Mouse (Mus musculus) left cerebral cortex, adult 18-20 months (tissue): ENCODE data around the gene Copg2. TPM values are rescaled to one million over a fixed set of nuclear protein-coding genes. Genes with fewer than 3 reads are reported as not detected.

Experiments
- DNase-seq, 2 experiments: peaks; one replicate each; pipeline ENCODE4 v3.0.0; 2021 to 2022; ENCODE audit warnings: low spot score in 2 of 2, mixed read lengths in 1 of 2
- long read RNA-seq, 2 experiments: library from polyadenylated mRNA; stranded (forward); transcript quantifications; one replicate each; pipeline ENCODE4 v2.0.0; 2021
- total RNA-seq, 2 experiments: library from RNA; stranded (reverse); gene quantifications; 2 replicates each; pipeline ENCODE4 v1.2.3; 2021

Gene Copg2
- 10 to 100 TPM; 73.9 to 81.6 TPM for total RNA-seq
- long read RNA-seq, experiment 1, transcript Copg2-201 (24 exons, 3,961 nt): major isoform, 12 of 17 reads
- long read RNA-seq, experiment 1, partial matches to known transcripts: 2 of 17 reads
- long read RNA-seq, experiment 1, other reads (novel, unspliced or antisense): 3 of 17 reads
- long read RNA-seq, experiment 2, transcript Copg2-201 (24 exons, 3,961 nt): major isoform, 10 of 15 reads
- long read RNA-seq, experiment 2, partial matches to known transcripts: 3 of 15 reads
- long read RNA-seq, experiment 2, other reads (novel, unspliced or antisense): 2 of 15 reads

- peak; percentile 90 to 97 for DNase-seq
Measured at GRCm38 (mm10) chr6:30896195-30896985, at the start of gene Copg2. TSS of gene Copg2 (minus strand) at chr6:30896794.

GRCm38 (mm10) chr6:30939264-30939663 is 42.7 kb upstream of the Copg2 start:
- DNase-seq: no peak

- DNase-seq: no peak
Measured at GRCm38 (mm10) chr6:30922821-30923220, 26.2 kb upstream of the Copg2 start.

GRCm38 (mm10) chr6:30921826-30922225 is 25.2 kb upstream of the Copg2 start:
- DNase-seq: no peak

- DNase-seq: peak; percentile 31 to 40
Measured at GRCm38 (mm10) chr6:30920834-30921675, 24.5 kb upstream of the Copg2 start.

GRCm38 (mm10) chr6:30915473-30915872 is 18.9 kb upstream of the Copg2 start, which contains the start of gene Tsga13:
TSS of gene Tsga13 (minus strand) at chr6:30915573.
- no peak for DNase-seq

GRCm38 (mm10) chr6:30907970-30908369 is 11.4 kb upstream of the Copg2 start:
- DNase-seq: peak; percentile 75 to 82

- DNase-seq: no peak
Measured at GRCm38 (mm10) chr6:30904911-30905310, 8.3 kb upstream of the Copg2 start.

- DNase-seq: no peak
Measured at GRCm38 (mm10) chr6:30904033-30904432, 7.4 kb upstream of the Copg2 start.

GRCm38 (mm10) chr6:30897520-30897919 is 926 bp upstream of the Copg2 start:
- DNase-seq: no peak

GRCm38 (mm10) chr6:30896986-30897327 is 363 bp upstream of the Copg2 start:
- no peak for DNase-seq

- peak in 1 of 2 experiments; percentile 4 for DNase-seq
Measured at GRCm38 (mm10) chr6:30895819-30896194, 787 bp downstream of the Copg2 start.

- DNase-seq: no peak
Measured at GRCm38 (mm10) chr6:30893081-30893480, 3.5 kb downstream of the Copg2 start.

- no peak for DNase-seq
Measured at GRCm38 (mm10) chr6:30891761-30892160, 4.8 kb downstream of the Copg2 start.

- no peak for DNase-seq
Measured at GRCm38 (mm10) chr6:30884856-30885255, 11.7 kb downstream of the Copg2 start.

GRCm38 (mm10) chr6:30883491-30883890 is 13.1 kb downstream of the Copg2 start:
- DNase-seq: no peak

GRCm38 (mm10) chr6:30876661-30877060 is 19.9 kb downstream of the Copg2 start:
- DNase-seq: no peak

- no peak for DNase-seq
Measured at GRCm38 (mm10) chr6:30866501-30866900, 30.1 kb downstream of the Copg2 start.

GRCm38 (mm10) chr6:30865031-30865678 is 31.4 kb downstream of the Copg2 start:
- DNase-seq: no peak

GRCm38 (mm10) chr6:30855956-30856355 is 40.6 kb downstream of the Copg2 start:
- no peak for DNase-seq

GRCm38 (mm10) chr6:30855205-30855604 is 41.4 kb downstream of the Copg2 start:
- DNase-seq: no peak
